Mouse (Mus musculus) CH12.LX (cell line): ENCODE measurements around the gene Sppl2b. TPM values are rescaled to one million over a fixed set of nuclear protein-coding genes. Genes with fewer than 3 reads are reported as not detected.

Experiments
- DNase-seq: peaks from one replicate; pipeline ENCODE4 v3.0.0-alpha.2; 2013; ENCODE audit errors: extremely low read depth
- H3K27ac ChIP-seq: 2 replicates; pipeline ENCODE4 v1.5.1; 2012; ENCODE audit warnings: low read depth, mild to moderate bottlenecking, control low read depth, moderate library complexity; ENCODE audit not compliant: insufficient read depth
- H3K27me3 ChIP-seq: replicated peaks from 2 replicates; pipeline ENCODE3; 2012; ENCODE audit warnings: inconsistent platforms
- H3K36me3 ChIP-seq, 2 experiments: replicated peaks in 1 of 2; 2 replicates each; pipeline versions ENCODE3 to v1.6.1; 2012; ENCODE audit warnings: inconsistent platforms in 1 of 2, low read length in 1 of 2, mild to moderate bottlenecking in 1 of 2, mixed read lengths in 1 of 2, moderate library complexity in 1 of 2; ENCODE audit not compliant: control insufficient read depth in 1 of 2, insufficient read depth in 1 of 2
- H3K4me1 ChIP-seq, 2 experiments: 2 replicates each; pipeline ENCODE4 v1.6.1; 2012; ENCODE audit warnings: inconsistent platforms in 1 of 2, moderate library complexity in 1 of 2; ENCODE audit not compliant: insufficient read depth in 2 of 2, control insufficient read depth in 1 of 2
- H3K4me2 ChIP-seq: 2 replicates; pipeline ENCODE4 v1.6.1; 2012; ENCODE audit warnings: low read depth, mild to moderate bottlenecking, control low read depth; ENCODE audit not compliant: poor library complexity, insufficient read depth, severe bottlenecking
- H3K4me3 ChIP-seq, 3 experiments: fragments of 150-350 bp in 1 of 3; sonication (generic) in 1 of 3; replicated peaks in 1 of 3; 2 replicates each; pipeline versions ENCODE3 to v1.5.1; 2011 to 2012; ENCODE audit warnings: low read depth in 2 of 3, low read length in 2 of 3, mild to moderate bottlenecking in 2 of 3, moderate library complexity in 2 of 3, control low read depth in 1 of 3, improper control_type of control experiment in 1 of 3, inconsistent platforms in 1 of 3, mixed read lengths in 1 of 3; ENCODE audit not compliant: poor library complexity in 1 of 3
- H3K79me2 ChIP-seq: replicated peaks from 2 replicates; pipeline ENCODE4 v1.6.1; 2012; ENCODE audit warnings: mild to moderate bottlenecking, moderate library complexity; ENCODE audit not compliant: control insufficient read depth, poor library complexity, insufficient read depth, severe bottlenecking; ENCODE audit errors: extremely low read depth
- H3K9ac ChIP-seq: 2 replicates; pipeline ENCODE4 v1.6.1; 2012; ENCODE audit warnings: low read depth, mild to moderate bottlenecking, control low read depth, moderate library complexity; ENCODE audit not compliant: insufficient read depth
- H3K9me3 ChIP-seq: replicated peaks from 2 replicates; pipeline ENCODE3; 2012; ENCODE audit warnings: low read length, inconsistent platforms, mixed read lengths
- CHD2 ChIP-seq: IDR thresholded peaks from 2 replicates; pipeline ENCODE4 v1.6.1; 2011; ENCODE audit warnings: low read length, improper control_type of control experiment
- CTCF ChIP-seq, 2 experiments: IDR thresholded peaks in 1 of 2; conservative IDR thresholded peaks in 1 of 2; 2 replicates each; pipeline ENCODE4 v1.5.1; 2011 to 2012; ENCODE audit warnings: low read depth in 2 of 2, low read length in 2 of 2, improper control_type of control experiment in 1 of 2, inconsistent platforms in 1 of 2, mild to moderate bottlenecking in 1 of 2, moderate library complexity in 1 of 2
- ELF1 ChIP-seq: IDR thresholded peaks from 2 replicates; pipeline ENCODE4 v1.6.1; 2014; ENCODE audit warnings: low read depth, mild to moderate bottlenecking, inconsistent platforms, low read length, improper control_type of control experiment
- ETS1 ChIP-seq: conservative IDR thresholded peaks from 2 replicates; pipeline ENCODE4 v1.6.1; 2012; ENCODE audit warnings: low read depth, mild to moderate bottlenecking, inconsistent platforms, low read length, improper control_type of control experiment, moderate library complexity
- HCFC1 ChIP-seq: IDR thresholded peaks from 2 replicates; pipeline ENCODE4 v1.6.1; 2012; ENCODE audit warnings: low read depth, mild to moderate bottlenecking, inconsistent platforms, low read length, improper control_type of control experiment
- IRF4 ChIP-seq: IDR thresholded peaks from 2 replicates; pipeline ENCODE4 v1.6.1; 2014; ENCODE audit warnings: low read depth, mild to moderate bottlenecking, inconsistent platforms, low read length, improper control_type of control experiment
- JUN ChIP-seq: IDR thresholded peaks from 2 replicates; pipeline ENCODE4 v1.6.1; 2011; ENCODE audit warnings: low read depth, mild to moderate bottlenecking, low read length, improper control_type of control experiment, moderate library complexity; ENCODE audit not compliant: insufficient read depth
- JUND ChIP-seq: conservative IDR thresholded peaks from 2 replicates; pipeline ENCODE4 v1.6.1; 2011; ENCODE audit warnings: low read depth, low read length, improper control_type of control experiment
- MAZ ChIP-seq: IDR thresholded peaks from 2 replicates; pipeline ENCODE4 v1.6.1; 2012; ENCODE audit warnings: low read depth, mild to moderate bottlenecking, inconsistent platforms, low read length, improper control_type of control experiment, moderate library complexity
- MXI1 ChIP-seq: IDR thresholded peaks from 2 replicates; pipeline ENCODE4 v1.6.1; 2011; ENCODE audit warnings: mild to moderate bottlenecking, low read depth, low read length, improper control_type of control experiment
- NELFE ChIP-seq: IDR thresholded peaks from 2 replicates; pipeline ENCODE4 v1.6.1; 2011; ENCODE audit warnings: low read depth, low read length, improper control_type of control experiment
- NRF1 ChIP-seq: IDR thresholded peaks from 2 replicates; pipeline ENCODE4 v1.6.1; 2014; ENCODE audit warnings: low read depth, mild to moderate bottlenecking, inconsistent platforms, low read length, improper control_type of control experiment, moderate library complexity
- RAD21 ChIP-seq: IDR thresholded peaks from 2 replicates; pipeline ENCODE4 v1.6.1; 2011; ENCODE audit warnings: low read depth, mild to moderate bottlenecking, low read length, improper control_type of control experiment, moderate library complexity
- RCOR1 ChIP-seq: conservative IDR thresholded peaks from 2 replicates; pipeline ENCODE4 v1.6.1; 2012; ENCODE audit warnings: low read depth, mild to moderate bottlenecking, inconsistent platforms, low read length, improper control_type of control experiment
- SIN3A ChIP-seq: IDR thresholded peaks from 2 replicates; pipeline ENCODE4 v1.6.1; 2012; ENCODE audit warnings: low read length, improper control_type of control experiment, inconsistent platforms
- SMC3 ChIP-seq: IDR thresholded peaks from 2 replicates; pipeline ENCODE4 v1.6.1; 2011; ENCODE audit warnings: low read depth, low read length, improper control_type of control experiment
- TBP ChIP-seq: conservative IDR thresholded peaks from 2 replicates; pipeline ENCODE4 v1.6.1; 2011; ENCODE audit warnings: low read depth, low read length, improper control_type of control experiment
- TCF12 ChIP-seq: IDR thresholded peaks from 2 replicates; pipeline ENCODE4 v1.6.1; 2014; ENCODE audit warnings: low read depth, mild to moderate bottlenecking, inconsistent platforms, low read length, improper control_type of control experiment
- USF1 ChIP-seq: IDR thresholded peaks from 2 replicates; pipeline ENCODE4 v1.6.1; 2014; ENCODE audit warnings: low read depth, mild to moderate bottlenecking, inconsistent platforms, low read length, improper control_type of control experiment
- ZC3H11A ChIP-seq: IDR thresholded peaks from 2 replicates; pipeline ENCODE4 v1.6.1; 2012; ENCODE audit warnings: low read depth, mild to moderate bottlenecking, inconsistent platforms, low read length, improper control_type of control experiment
- ZKSCAN1 ChIP-seq: IDR thresholded peaks from 2 replicates; pipeline ENCODE4 v1.6.1; 2012; ENCODE audit warnings: low read depth, inconsistent platforms, low read length, improper control_type of control experiment, borderline replicate concordance
- ZNF384 ChIP-seq: IDR thresholded peaks from 2 replicates; pipeline ENCODE4 v1.6.1; 2012; ENCODE audit warnings: low read depth, low read length, improper control_type of control experiment, inconsistent platforms
- dilution Hi-C: fragments of 300-500 bp; cut with MboI; formaldehyde crosslinking; loops from 2 replicates; pipeline ENCODE4 v1.14.3; 2020; ENCODE audit warnings: low sequenced_read_pairs; ENCODE audit not compliant: extremely low pct_unique_long_range_greater_than_20kb, extremely low pct_ligation_motif_present
- in situ Hi-C: fragments of 300-500 bp; cut with MboI; formaldehyde crosslinking; loops from 3 replicates; pipeline ENCODE4 v1.14.3; 2019; ENCODE audit warnings: low sequenced_read_pairs, low pct_ligation_motif_present, low pct_unique_long_range_greater_than_20kb, mixed read lengths
- polyA plus RNA-seq: library from polyadenylated mRNA; unstranded; fragments of >175 nt; gene quantifications from 2 replicates; pipeline ENCODE4 v1.2.1, GENCODE M21; 2012; ENCODE audit warnings: low read depth; ENCODE audit not compliant: insufficient read length
- total RNA-seq, 2 experiments: library from RNA; depleted of rRNA; stranded (reverse); fragments of 300-350 nt in 1 of 2; fragments of >200 nt in 1 of 2; gene quantifications; 2 replicates each; pipeline ENCODE4 v1.2.3; 2012 to 2014

Sppl2b gene
- total and polyA plus RNA-seq, 3 experiments, result 13.8 to 24.1 (median 19.0) TPM

DNA sequence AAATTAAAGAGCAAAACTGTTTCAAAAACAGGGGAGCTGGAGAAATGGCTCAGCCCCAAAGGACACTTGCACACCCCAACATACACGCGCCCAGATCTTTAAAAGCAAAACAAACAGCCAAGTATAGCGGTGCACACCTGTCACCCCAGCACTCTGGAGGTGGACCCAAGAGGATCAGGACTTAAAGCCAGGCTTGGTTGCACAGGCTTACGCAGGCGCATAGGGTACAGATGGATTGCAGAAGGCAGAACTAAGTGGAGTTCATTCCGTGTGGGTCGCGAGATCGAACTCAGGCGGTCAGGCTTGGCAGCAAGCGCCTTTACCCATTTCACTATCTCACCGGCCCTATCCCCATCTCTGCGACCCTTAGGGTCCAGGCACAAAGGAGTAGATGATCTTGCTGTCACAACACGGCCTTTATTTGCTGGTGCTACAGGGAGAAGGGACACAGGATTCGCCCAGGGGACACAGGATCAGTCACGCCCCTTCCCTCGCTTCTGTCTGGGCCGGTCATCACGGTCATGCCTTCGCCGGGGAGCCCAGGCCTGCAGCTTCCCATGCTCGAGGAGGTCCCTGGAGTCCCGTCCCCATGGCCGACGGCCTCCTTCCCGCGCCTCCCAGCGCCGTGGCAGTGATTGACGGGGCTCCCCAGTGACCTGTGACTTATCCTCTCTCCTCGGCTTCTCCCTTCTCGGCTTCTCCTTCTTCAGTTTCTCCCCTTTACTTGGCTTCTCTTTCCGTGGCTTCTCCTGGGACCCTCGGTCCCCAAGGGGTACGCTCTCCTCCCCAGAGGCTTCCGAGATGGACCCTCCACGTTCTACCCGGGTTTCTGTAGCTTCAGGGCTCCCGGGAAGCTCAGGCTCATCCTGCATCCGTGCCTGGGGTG is 46.7 kb upstream of the Sppl2b start:
- TF ChIP-seq NRF1 (no peak), TCF12 (no peak), ELF1 (no peak), SMC3 (no peak), ZKSCAN1 (no peak), USF1 (no peak), MXI1 (no peak), NELFE (no peak), JUN (no peak), ZC3H11A (no peak), IRF4 (no peak), CHD2 (no peak), CTCF (conservative IDR thresholded peaks at IDR 0.05 in 1 of 2, IDR thresholded peaks at IDR 0.05 in 1 of 2; ENCODE audit: low read depth in 2 of 2, low read length in 2 of 2) (no peak), JUND (no peak), MAZ (no peak), HCFC1 (no peak), SIN3A (no peak)
- Histone ChIP-seq H3K4me2 (no peak overlapping the region), H3K36me3 (peaks cover 36 to 52% of the 10 kb centered on the region in 2 experiments), H3K79me2 (no peaks in the 10 kb centered on the region), H3K4me1 (peaks cover 7 to 14% of the 10 kb centered on the region in 2 experiments), H3K4me3 (no peak overlapping the region), H3K27me3 (no peaks in the 10 kb centered on the region), H3K27ac (no peak overlapping the region), H3K9me3 (peaks cover 5% of the 10 kb centered on the region), H3K9ac (no peak overlapping the region)
- no peak for DNase-seq
- in situ Hi-C loops, result loop anchor here (10.0 kb wide), 1 partner anchor 186 kb away; no protein-coding TSS in a partner anchor
- dilution Hi-C loops, result no loop called here

DNA sequence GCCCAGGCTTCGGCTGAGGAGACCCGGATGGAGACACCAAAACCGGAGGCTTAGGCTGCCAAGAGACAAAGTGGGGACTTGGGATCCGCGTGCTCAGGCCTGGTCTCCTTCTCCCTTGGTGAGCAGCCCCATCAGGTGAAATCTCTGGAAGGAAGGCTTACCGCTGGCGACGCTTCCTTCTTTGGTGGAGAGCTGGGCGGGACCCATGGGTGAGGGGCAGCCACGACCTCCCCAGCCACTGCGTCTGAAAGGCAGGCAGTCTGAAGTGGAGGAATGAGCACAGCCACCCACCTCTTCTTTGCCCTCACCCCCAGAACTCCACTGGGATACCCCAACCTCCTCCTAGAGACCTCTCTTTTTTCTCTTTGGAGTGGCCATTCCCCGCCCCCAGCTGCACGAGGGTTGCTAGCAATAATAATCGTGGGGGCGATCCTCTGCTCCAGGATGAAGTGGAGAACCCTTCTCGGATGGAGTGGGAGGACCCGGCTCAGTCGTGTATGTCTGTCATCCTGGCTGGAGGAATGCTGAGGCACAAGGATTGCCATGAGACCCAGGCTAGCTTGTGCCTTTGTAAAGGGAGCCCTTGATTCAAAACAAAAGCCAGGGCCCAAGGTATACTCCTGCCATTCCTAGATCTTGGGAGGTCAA is 46.0 kb upstream of the Sppl2b start:
- no peak overlapping the region for H3K27ac ChIP-seq
- TF ChIP-seq TBP, result no peak
- no peak for TF ChIP-seq RAD21
- TF ChIP-seq RCOR1, result no peak
- no peak for TF ChIP-seq ETS1
- TF ChIP-seq ZC3H11A, result no peak
- no peak for TF ChIP-seq IRF4
- no peak for TF ChIP-seq SMC3
- no peak for TF ChIP-seq ZNF384
- no peak overlapping the region for H3K4me2 ChIP-seq
- peaks cover 5% of the 10 kb centered on the region for H3K9me3 ChIP-seq
- H3K27me3 ChIP-seq, result no peaks in the 10 kb centered on the region
- dilution Hi-C loops (no loop called here), in situ Hi-C loops (loop anchor here (10.0 kb wide), 1 partner anchor 186 kb away; no protein-coding TSS in a partner anchor)
- H3K4me3 ChIP-seq, result no peak overlapping the region
- H3K9ac ChIP-seq, result no peak overlapping the region
- peaks cover 29 to 44% of the 10 kb centered on the region in 2 experiments for H3K36me3 ChIP-seq
- H3K79me2 ChIP-seq, result no peaks in the 10 kb centered on the region
- H3K4me1 ChIP-seq, result peaks cover 7 to 14% of the 10 kb centered on the region in 2 experiments
- no peak for DNase-seq
